Mouse (Mus musculus) regulatory T cell (primary cell): ENCODE data around the gene Pard3.

ENCODE experiments used
- in situ Hi-C: fragments of 300-600 bp; cut with MboI, MseI; formaldehyde crosslinking; loops from one replicate; pipeline ENCODE4 v1.15.1; 2025; ENCODE audit warnings: high pct_unique_total_duplicates

Pard3 gene

DNA sequence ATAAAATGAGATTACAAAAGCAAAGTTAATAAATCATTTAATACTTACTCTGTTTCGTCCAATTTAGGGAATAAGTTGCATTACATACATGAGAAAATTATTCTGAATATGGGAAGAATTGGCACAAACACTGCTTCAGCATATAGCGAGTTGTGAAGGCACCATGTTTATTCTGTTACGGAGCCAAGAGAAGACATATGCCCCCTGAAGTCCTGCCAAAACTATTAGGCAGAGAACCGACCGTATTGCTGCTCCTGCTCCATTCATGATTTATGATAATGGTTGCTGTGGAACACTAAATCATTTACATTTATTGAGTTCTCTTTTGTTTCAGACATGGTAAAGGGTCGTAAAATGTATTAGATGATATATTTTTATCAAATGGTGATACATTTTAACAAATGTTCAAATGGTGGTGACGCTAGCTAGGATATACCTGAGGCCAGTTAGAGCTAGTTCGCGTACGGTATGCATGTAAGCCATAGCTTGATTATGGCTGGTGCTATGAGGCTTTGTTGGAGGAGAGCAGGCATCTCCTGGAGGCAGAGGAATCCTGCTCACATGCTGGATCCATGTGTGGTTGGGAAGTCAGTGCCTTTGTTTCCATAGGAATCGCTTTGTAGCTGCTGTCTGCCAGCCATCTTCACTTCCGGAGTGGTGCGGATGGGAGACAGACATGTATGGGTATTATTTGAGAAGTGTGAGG lies 360.7 kb downstream of the Pard3 start:
- in situ Hi-C loops, result loop anchor here (10.0 kb wide), 1 partner anchor 1030 kb away; no protein-coding TSS in a partner anchor

DNA sequence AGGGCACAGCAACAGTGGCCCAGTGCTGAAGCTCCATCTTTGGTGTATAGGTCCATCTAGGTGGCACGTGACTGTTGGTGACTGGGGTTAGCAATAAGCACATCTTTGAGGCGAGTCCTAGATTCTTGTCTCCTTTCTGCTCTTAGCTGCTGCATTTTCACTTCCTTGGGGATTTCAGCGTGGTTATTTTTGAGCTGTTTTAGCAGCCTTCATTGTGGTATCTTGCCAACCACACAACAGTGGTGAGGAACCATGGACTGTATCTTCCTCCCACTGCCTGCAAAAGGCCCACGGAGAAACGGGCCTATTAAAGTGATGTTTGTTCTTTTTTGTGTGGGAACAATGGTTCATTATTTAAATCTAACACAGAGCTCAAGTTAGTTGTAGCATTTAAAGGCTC lies 363.2 kb downstream of the Pard3 start:
- in situ Hi-C loops, result loop anchor here (10.0 kb wide), 1 partner anchor 1028 kb away; no protein-coding TSS in a partner anchor

DNA sequence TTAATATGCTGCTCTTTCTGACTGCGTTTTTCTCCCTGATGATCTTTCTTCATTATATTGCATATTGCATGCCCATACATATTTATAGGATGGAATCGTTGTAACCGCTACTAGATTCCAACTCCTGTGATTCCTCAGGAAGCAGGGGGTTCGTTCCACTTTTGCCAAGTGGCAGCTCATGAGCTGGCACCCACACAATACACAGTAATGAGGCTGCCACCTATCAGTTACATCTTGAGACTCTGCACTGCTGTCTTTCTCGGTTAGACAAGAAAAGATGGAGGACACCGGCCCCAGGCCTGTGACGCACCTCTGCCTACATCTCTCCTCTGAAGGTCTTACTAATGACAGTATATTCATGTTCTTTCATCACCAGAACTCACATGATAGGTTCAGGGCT lies 364.3 kb downstream of the Pard3 start:
- in situ Hi-C loops, result loop anchor here (10.0 kb wide), 1 partner anchor 1027 kb away; no protein-coding TSS in a partner anchor

DNA sequence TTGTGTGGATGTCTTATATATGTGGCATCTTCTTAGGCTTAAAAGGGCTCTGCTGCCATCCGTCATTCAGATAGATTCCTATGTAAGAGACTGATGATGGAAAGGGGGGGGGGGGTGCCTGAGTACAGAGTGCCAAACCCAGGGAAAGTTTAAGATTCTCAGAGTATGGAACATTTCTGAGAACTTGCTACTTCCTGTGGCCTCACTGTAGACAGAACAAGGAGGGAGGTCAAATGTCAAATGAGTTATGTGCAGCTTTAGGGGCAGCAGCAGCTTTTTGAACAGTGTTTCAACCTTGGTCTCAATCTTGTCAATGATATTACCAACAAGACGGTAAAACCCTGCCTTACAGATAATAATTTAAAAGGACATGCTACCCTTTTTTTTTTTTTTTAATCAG lies 367.5 kb downstream of the Pard3 start:
- in situ Hi-C loops, result no loop called here

DNA sequence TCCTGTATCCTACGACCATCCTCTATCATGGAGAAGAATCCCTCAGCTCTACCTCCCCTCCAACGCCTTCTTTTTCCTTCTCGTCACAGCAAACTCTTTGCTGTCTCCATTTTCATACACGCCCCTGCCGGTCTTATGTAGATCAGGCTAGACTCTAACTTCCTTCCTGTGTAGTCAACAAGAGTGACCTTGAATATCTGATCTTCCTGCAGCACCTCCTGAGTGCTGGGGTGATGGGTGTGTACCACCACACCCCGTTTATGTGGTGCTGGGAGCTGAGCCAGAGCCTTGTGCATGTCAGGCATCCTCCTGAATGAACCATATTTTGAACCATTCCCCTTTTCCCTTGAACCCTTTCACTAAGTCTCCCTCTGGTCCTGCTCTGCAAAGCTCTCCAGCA lies 372.3 kb downstream of the Pard3 start:
- in situ Hi-C loops, result loop anchor here (5.0 kb wide), 1 partner anchor 921 kb away; the partner anchor contains the start of gene Nrp1

DNA sequence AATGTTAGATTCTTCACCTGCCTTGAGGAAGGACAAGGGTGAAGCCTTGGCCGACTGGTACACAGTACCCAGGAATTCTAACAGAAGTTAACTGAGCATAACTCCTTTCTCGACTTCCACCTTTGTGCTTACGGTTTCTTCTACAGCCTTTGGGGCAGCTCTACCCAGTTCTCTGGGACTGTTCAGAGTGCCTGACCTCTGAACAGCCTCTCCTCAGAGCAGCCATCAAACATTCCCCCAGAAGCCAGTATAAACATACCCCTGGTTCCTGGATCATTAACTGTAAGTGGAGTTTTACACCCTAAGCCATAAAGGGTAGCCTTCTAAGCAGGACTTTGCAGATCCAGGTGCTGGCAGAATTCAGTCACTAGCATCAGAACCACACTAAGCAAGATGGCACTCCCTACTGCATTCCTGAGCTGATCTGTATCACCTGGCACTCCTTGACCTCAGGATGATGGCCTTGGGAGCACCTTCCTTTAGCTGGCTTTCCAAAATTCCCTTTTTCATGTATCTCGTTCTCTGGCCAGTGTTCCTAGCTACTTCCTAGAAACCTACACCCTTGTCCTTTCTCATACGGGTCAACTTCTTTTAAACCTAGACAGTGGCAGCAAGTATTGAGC lies 374.0 kb downstream of the Pard3 start:
- in situ Hi-C loops, result loop anchor here (5.0 kb wide), 1 partner anchor 920 kb away; the partner anchor contains the start of gene Nrp1

DNA sequence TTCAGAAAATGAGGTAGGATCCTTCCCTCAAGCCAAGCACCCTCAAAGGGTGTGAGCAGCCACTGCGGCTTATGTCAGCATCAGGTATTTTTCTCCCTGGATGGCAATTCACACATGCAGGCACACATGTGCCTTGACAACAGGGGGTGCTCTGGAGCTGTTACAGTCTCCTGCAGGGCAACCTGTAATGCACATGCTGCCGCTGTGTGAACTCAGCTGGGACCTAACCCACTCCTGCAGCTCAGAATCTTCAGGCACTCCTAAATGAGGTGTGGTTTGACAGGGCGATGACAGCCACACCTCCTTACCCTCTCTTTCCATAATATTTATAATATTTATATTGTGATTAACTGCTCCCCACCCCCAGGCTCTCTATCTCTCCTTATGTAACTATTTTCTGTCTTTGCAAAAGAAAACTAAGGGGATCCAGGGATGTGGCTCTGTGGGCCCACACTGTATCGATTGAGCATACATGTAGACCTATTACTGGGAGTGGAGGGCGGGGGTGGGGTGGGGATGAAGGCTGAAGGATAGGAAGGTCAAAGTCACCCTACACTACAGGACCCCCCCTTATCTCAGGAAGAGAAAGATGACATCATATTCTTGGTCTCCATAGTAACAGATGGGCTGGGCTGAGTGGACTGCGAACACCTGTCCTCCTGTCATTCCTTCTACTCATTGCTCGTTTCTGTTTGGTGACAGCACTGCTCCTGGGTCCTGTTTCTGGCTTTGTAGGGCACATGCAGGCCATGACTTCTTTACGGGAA lies 375.1 kb downstream of the Pard3 start:
- in situ Hi-C loops, result loop anchor here (5.0 kb wide), 1 partner anchor 918 kb away; the partner anchor contains the start of gene Nrp1

DNA sequence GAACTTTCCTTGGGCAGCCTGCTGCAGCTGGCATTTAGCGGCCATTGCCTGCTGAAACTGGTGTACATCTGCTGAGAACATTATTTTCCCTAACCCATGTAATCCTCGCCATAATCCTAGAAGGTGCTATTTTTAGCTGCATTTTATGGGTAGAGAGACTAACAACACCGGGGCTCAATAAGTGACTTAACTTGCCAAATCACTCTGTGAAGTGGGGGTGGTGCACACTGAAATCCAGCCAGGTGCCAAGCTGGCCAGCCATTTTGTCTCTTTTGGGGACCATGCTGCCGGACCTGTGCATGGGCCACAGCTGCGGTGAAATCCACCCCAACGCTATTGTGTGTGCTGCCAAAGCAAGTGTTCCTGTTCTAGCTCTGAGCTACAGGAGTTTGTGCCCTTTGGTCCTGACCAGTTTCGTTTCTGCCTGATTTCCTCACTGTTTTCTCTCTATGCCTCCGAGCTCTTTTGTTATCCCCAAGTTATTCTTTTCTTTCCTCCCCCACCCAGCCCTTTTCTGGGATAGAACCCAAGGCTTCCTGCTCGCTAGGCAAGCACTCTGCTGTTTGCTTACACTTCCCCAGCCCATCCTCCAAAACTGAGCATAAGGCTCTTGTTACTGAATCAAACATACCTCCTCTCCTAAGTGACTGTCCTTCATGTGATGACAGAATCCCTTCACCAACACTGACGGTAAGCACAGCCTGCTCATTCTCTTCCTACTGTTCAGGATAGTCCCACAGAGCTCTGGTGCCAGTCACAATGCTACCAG lies 375.9 kb downstream of the Pard3 start:
- in situ Hi-C loops, result loop anchor here (5.0 kb wide), 1 partner anchor 918 kb away; the partner anchor contains the start of gene Nrp1

DNA sequence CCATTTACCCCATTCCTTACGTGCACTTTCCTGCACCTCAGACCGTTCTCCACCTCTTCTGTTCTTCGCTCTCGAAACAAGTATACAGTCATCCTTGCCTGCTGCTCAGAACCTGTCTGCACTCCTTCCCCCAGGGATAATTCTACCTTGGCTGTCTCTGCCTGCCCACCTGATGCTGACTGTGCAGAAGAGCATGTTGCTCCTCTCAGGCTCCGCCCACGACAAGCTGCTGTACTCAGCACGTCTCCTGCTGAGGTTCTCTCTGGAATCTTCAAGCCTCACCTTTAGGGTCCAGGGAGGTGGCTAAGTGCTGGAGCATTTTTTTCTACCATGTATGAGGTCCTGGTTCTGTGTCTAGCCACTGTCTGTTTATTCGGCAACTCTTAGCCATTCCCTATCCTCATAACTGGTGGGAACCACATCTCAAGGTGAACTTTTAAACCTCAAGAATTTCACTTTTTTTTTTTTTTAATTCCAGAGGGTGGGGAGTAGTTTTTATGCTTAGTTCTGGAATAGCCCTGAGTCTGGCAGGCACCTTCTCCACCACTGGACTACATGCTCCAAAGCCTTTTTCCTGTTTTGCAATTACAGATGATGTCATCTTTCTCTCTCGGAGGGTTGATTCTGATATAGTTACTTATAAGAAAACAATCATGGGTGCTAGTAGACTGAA lies 376.6 kb downstream of the Pard3 start:
- in situ Hi-C loops, result no loop called here

DNA sequence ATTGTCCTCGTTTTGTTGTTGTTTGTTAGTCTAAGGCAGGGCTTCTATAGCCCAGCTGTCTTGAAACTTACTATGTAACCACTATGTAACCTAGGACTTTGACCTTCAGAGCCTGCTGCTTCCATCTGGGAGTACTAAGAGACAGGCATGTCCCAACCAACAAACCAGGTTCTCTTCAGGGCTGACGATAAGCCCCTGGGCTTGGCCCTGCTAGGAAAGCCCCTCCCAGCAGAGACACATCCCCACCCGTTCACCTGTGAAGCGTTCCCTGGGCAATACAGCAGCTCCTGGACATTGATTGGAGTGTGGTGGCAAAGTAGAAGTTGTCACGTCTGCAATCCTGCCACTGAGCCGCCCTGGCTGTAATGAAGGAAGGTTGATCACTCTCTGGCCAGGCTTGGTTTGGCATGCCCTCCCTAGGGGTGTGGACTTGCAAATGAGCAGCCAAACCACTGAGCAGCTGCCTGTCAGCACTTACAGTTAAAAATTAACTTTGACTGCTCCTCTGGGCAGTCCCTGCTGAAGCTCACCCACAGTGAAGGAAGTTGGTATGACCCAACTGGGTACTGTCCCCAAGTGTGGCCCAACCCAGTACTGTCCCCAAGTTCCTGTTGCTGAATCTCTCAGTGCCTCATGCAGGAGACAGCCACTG lies 377.3 kb downstream of the Pard3 start:
- in situ Hi-C loops, result no loop called here

DNA sequence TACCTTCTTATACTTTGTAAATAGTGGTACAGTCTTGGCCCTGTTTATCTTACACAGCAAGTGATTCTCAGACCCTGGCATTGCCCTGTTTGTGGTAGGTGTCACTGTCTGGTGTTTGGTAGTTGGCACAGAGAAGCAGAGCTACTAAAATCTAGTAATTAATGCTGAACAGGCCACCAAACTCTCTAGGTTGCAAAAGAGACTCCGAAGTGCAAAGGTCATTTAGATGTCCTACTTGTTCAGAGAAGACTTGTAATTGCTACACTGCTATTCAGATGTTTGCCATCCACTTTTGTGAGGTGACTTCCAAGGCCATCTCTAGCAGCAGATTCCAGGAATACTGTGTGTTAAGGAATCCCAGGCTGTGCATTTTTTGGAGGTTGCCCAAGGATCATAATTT lies 383.7 kb downstream of the Pard3 start:
- in situ Hi-C loops, result no loop called here

DNA sequence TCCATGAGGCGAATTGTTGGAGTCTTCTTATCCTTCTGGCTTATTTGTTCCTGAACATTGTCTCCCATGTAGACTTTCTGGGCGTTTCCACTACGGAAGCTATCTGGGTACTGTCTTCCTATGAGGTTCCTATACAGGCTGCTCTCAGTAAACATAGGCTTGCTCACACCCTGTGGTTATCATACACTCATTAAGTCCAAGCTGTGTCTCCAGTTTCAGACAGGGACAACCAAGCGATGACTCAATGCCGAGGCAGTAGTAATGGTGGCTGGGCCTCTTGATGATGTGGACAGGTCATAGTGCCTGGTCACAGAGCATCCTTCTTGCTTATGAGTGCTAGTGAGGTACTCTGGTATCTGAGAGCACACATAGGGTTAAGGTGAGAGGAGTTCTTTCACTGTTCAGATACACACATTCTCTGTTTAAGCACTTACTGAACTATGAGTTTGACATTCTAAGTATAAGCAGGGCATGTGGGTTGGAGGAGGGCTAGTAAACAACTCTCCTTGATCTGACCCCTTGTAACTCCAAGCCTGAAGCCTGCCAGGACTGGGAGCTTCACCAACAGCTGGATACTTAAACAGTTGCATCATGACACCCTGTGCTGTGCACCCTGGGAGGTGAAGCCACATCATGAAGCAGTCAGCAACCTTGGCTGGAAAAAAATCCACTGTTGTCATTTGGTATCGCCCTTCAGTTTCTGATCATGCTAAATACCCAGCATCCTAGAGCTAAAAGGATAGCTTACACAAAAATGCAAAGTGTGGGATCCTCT lies 385.6 kb downstream of the Pard3 start:
- in situ Hi-C loops, result no loop called here

DNA sequence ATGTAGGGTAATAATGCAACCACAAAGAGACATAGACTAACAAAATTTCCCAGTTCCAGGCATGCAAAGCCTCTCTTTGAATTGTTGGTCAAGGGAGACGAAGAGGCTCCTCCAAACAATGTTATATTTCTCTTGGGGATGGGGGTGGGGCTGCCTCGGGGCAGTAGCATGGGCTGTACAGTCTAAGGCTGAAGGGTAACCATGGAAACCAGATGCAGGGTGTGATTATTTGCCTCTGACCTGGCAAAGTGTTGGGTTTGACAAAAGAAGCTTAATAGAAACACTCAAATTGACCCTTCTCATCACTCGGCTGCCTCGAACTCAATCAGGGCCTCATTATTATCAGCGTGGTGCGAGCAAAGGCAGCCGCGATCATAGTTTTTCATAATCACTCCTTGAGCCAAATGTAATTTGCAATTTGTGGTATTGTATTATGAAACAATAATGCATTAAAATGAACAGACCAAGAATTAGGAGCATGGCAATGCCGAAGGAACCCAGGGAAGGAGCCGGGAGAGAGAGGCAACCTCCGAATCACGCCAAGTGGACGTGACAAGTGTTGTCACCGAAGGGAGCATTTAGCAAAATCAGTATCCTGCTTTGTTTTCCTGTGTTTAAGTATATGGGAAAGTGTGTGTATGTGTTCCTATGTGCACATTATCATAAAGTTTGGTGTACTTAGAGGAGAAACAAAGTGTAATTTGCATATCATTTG lies 387.4 kb downstream of the Pard3 start:
- in situ Hi-C loops, result loop anchor here (5.0 kb wide), 1 partner anchor 36 kb away; no protein-coding TSS in a partner anchor

DNA sequence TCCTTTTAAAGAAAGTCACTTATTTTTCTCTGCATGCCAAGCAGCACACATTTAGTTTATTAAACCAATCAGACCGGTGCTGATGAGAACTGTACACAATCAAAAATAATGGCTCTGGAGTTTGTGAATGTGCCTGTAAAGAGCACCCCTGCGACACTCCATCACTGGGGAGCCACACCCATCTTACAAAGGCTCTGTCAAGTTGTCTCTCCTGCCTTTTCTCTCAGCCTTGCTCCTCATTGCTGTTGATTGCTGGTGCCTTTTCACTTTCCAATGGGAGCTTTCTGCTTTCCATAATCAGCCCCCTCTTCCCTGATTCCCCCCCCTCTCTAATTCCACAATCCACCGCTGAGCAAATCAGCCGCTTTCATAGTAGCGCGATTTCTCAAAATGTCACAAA lies 388.7 kb downstream of the Pard3 start:
- in situ Hi-C loops, result loop anchor here (5.0 kb wide), 1 partner anchor 35 kb away; no protein-coding TSS in a partner anchor

DNA sequence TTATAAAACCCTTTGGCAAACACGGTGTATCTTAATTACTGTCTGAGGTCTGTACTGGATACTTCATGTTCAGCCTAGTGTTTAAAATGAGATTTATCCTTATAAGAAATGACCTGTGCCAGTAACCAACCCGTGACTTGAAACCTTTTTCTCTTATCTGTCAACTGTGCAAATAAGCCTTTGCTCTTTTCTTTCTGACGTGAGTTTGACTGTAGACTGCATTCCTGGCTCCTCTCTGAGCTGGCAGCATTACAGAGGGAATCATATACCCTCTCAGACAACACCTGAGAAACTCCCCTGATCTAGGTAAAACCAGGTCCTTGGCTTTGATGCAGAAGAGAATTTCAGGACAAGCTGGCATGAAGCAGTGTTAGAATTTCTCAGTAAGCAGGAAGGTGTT lies 394.2 kb downstream of the Pard3 start:
- in situ Hi-C loops, result no loop called here

DNA sequence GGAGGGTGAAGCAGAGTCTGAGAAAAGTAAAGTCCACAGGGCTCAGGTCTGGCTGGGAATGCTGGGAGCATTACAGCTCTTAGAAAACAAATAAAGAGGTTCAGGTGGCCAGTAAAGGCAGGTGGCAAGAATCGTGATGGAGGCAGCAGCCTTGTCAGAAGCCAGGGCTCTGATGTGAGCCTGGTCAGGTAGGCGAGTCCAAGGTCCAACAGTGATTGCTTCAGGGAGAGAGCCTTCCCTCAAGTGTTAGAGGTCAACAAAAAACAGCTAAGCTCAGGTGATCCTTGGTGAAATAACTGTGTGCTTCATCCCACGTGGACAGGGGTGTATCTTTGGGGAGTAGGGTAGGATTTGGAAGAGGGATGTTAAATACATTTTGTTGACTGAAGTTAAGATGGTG lies 397.5 kb downstream of the Pard3 start:
- in situ Hi-C loops, result no loop called here

DNA sequence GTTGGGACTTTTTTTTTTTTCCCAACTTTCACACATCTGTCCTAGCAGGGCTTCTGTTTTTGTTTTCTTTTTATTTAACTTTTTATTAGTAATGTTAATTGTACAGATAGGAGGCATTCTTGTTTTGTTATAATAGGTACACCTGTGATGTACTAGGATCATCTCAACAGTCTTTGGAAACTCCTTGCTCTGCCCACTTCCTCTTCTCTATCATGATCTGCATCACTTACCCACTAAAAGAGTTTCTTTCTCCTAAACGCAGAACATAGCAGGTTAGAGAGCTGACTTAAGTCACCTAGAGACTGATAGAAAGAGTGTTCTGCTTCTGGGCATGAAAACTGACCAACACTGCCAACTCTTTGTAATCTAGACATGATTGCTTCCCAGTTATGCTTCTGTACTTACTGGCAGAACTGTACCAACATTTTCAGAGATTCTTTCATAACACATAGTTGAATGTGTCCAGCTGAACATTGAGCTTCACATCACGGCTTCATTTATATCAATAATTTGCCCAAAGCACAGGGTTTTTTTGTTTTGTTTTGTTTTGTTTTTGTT lies 398.8 kb downstream of the Pard3 start:
- in situ Hi-C loops, result no loop called here

DNA sequence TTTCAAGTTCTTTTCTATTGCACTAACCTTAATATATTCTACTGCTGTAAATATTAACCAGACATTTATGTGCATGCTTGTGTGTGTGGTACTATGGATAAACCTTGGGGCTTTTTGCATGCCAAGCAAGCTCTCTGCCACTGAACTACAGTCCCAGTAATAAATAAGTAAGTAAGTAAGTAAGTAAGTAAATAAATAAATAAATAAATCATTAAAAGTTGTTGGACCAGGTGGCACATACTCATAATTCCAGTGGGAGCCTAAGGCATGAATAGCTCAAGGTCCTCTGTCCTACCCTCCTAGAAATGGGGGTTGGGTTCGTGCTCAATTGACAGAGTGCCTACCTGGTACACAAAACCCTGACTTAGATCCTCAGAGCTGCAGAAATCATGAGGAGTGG lies 400.6 kb downstream of the Pard3 start:
- in situ Hi-C loops, result no loop called here
